Mouse (Mus musculus): ENCODE results near the gene Ehbp1. TPM values are rescaled to one million over a fixed set of nuclear protein-coding genes. Genes with fewer than 3 reads are reported as not detected.

Ehbp1 gene
- polyA plus RNA-seq, 1 experiment from 2014 or later: 10.4 TPM

- Histone ChIP-seq H3K4me3 (ENCODE audit: low read length) (no peak overlapping the region), H3K27me3 (ENCODE audit: control insufficient read depth, insufficient read depth, low read depth, low read length) (no peaks in the 10 kb centered on the region), H3K4me1 (replicated peaks; ENCODE audit: control insufficient read depth, insufficient read depth, low read length) (no peaks in the 10 kb centered on the region), H3K9me3 (ENCODE audit: control insufficient read depth, low read length) (no peaks in the 10 kb centered on the region), H3K4me2 (ENCODE audit: low read depth, low read length) (no peak overlapping the region), H3K27ac (ENCODE audit: low read length) (no peak overlapping the region), H3K9ac (ENCODE audit: low read length) (no peak overlapping the region), H3K36me3 (ENCODE audit: control insufficient read depth, insufficient read depth, low read length) (no peaks in the 10 kb centered on the region)
- ATAC-seq (ENCODE audit: low read depth): no peak
- WGBS: 81% methylated on average over 7 of the region's 7 CpGs
Observed at GRCm38 (mm10) chr11:22216941-22217340, 125.2 kb downstream of the Ehbp1 start.

- Histone ChIP-seq H3K9ac (ENCODE audit: low read length) (no peak overlapping the region), H3K4me3 (ENCODE audit: low read length) (no peak overlapping the region), H3K36me3 (ENCODE audit: control insufficient read depth, insufficient read depth, low read length) (no peaks in the 10 kb centered on the region), H3K4me1 (replicated peaks; ENCODE audit: control insufficient read depth, insufficient read depth, low read length) (no peaks in the 10 kb centered on the region), H3K27me3 (ENCODE audit: control insufficient read depth, insufficient read depth, low read depth, low read length) (no peaks in the 10 kb centered on the region), H3K27ac (ENCODE audit: low read length) (no peak overlapping the region), H3K9me3 (ENCODE audit: control insufficient read depth, low read length) (no peaks in the 10 kb centered on the region), H3K4me2 (ENCODE audit: low read depth, low read length) (no peak overlapping the region)
- WGBS: 48% methylated on average over 1 of the region's 1 CpGs
- ATAC-seq (ENCODE audit: low read depth): no peak
Observed at GRCm38 (mm10) chr11:22206611-22207010, 135.5 kb downstream of the Ehbp1 start.

GRCm38 (mm10) chr11:22206191-22206590 lies 135.9 kb downstream of the Ehbp1 start:
- no peaks in the 10 kb centered on the region for H3K27me3 ChIP-seq (ENCODE audit: control insufficient read depth, insufficient read depth, low read depth, low read length)
- H3K36me3 ChIP-seq (ENCODE audit: control insufficient read depth, insufficient read depth, low read length): no peaks in the 10 kb centered on the region
- no peaks in the 10 kb centered on the region for H3K9me3 ChIP-seq (ENCODE audit: control insufficient read depth, low read length)
- 73% methylated on average over 2 of the region's 2 CpGs for whole genome bisulfite sequencing
- no peak overlapping the region for H3K4me2 ChIP-seq (ENCODE audit: low read depth, low read length)
- no peak for ATAC-seq (ENCODE audit: low read depth)
- no peak overlapping the region for H3K27ac ChIP-seq (ENCODE audit: low read length)
- H3K4me1 ChIP-seq (replicated peaks; ENCODE audit: control insufficient read depth, insufficient read depth, low read length): no peaks in the 10 kb centered on the region
- no peak overlapping the region for H3K4me3 ChIP-seq (ENCODE audit: low read length)
- no peak overlapping the region for H3K9ac ChIP-seq (ENCODE audit: low read length)

GRCm38 (mm10) chr11:22203413-22203812 lies 138.7 kb downstream of the Ehbp1 start:
- Histone ChIP-seq H3K27me3 (ENCODE audit: control insufficient read depth, insufficient read depth, low read depth, low read length) (no peaks in the 10 kb centered on the region), H3K4me2 (ENCODE audit: low read depth, low read length) (no peak overlapping the region), H3K4me3 (ENCODE audit: low read length) (no peak overlapping the region), H3K4me1 (replicated peaks; ENCODE audit: control insufficient read depth, insufficient read depth, low read length) (no peaks in the 10 kb centered on the region), H3K36me3 (ENCODE audit: control insufficient read depth, insufficient read depth, low read length) (no peaks in the 10 kb centered on the region), H3K9me3 (ENCODE audit: control insufficient read depth, low read length) (no peaks in the 10 kb centered on the region), H3K9ac (ENCODE audit: low read length) (no peak overlapping the region), H3K27ac (ENCODE audit: low read length) (no peak overlapping the region)
- WGBS: 81% methylated on average over 5 of the region's 5 CpGs
- ATAC-seq (ENCODE audit: low read depth): no peak

- Histone ChIP-seq H3K27me3 (ENCODE audit: control insufficient read depth, insufficient read depth, low read depth, low read length) (no peaks in the 10 kb centered on the region), H3K4me2 (ENCODE audit: low read depth, low read length) (no peak overlapping the region), H3K27ac (ENCODE audit: low read length) (no peak overlapping the region), H3K36me3 (ENCODE audit: control insufficient read depth, insufficient read depth, low read length) (no peaks in the 10 kb centered on the region), H3K9ac (ENCODE audit: low read length) (no peak overlapping the region), H3K9me3 (ENCODE audit: control insufficient read depth, low read length) (no peaks in the 10 kb centered on the region), H3K4me1 (replicated peaks; ENCODE audit: control insufficient read depth, insufficient read depth, low read length) (peaks cover 6% of the 10 kb centered on the region; the same call in 1 of the 2 replicates), H3K4me3 (ENCODE audit: low read length) (no peak overlapping the region)
- ATAC-seq (ENCODE audit: low read depth): no peak
- WGBS: 90% methylated on average over 8 of the region's 8 CpGs
Observed at GRCm38 (mm10) chr11:22201125-22201524, 141.0 kb downstream of the Ehbp1 start.

GRCm38 (mm10) chr11:22199881-22200280 lies 142.2 kb downstream of the Ehbp1 start:
- H3K9ac ChIP-seq (ENCODE audit: low read length): no peak overlapping the region
- H3K36me3 ChIP-seq (ENCODE audit: control insufficient read depth, insufficient read depth, low read length): no peaks in the 10 kb centered on the region
- H3K4me1 ChIP-seq (replicated peaks; ENCODE audit: control insufficient read depth, insufficient read depth, low read length): peaks cover 6% of the 10 kb centered on the region; the same call in 1 of the 2 replicates
- no peak overlapping the region for H3K27ac ChIP-seq (ENCODE audit: low read length)
- H3K27me3 ChIP-seq (ENCODE audit: control insufficient read depth, insufficient read depth, low read depth, low read length): no peaks in the 10 kb centered on the region
- ATAC-seq (ENCODE audit: low read depth): no peak
- no peaks in the 10 kb centered on the region for H3K9me3 ChIP-seq (ENCODE audit: control insufficient read depth, low read length)
- 63% methylated on average over 3 of the region's 3 CpGs for WGBS
- H3K4me3 ChIP-seq (ENCODE audit: low read length): no peak overlapping the region
- no peak overlapping the region for H3K4me2 ChIP-seq (ENCODE audit: low read depth, low read length)

GRCm38 (mm10) chr11:22198406-22198805 lies 143.7 kb downstream of the Ehbp1 start:
- Histone ChIP-seq H3K27me3 (ENCODE audit: control insufficient read depth, insufficient read depth, low read depth, low read length) (no peaks in the 10 kb centered on the region), H3K27ac (ENCODE audit: low read length) (no peak overlapping the region), H3K9ac (ENCODE audit: low read length) (no peak overlapping the region), H3K4me1 (replicated peaks; ENCODE audit: control insufficient read depth, insufficient read depth, low read length) (peaks cover 6% of the 10 kb centered on the region; the same call in 1 of the 2 replicates), H3K36me3 (ENCODE audit: control insufficient read depth, insufficient read depth, low read length) (no peaks in the 10 kb centered on the region), H3K4me2 (ENCODE audit: low read depth, low read length) (peak overlapping the region; percentile 29; the same call in 1 of the 2 replicates), H3K9me3 (ENCODE audit: control insufficient read depth, low read length) (no peaks in the 10 kb centered on the region), H3K4me3 (ENCODE audit: low read length) (no peak overlapping the region)
- WGBS: 28% methylated on average over 6 of the region's 6 CpGs
- ATAC-seq (ENCODE audit: low read depth): no peak

GRCm38 (mm10) chr11:22197935-22198334 lies 144.2 kb downstream of the Ehbp1 start:
- Histone ChIP-seq H3K36me3 (ENCODE audit: control insufficient read depth, insufficient read depth, low read length) (no peaks in the 10 kb centered on the region), H3K9ac (ENCODE audit: low read length) (no peak overlapping the region), H3K27ac (ENCODE audit: low read length) (no peak overlapping the region; the same call in 1 of the 2 replicates), H3K27me3 (ENCODE audit: control insufficient read depth, insufficient read depth, low read depth, low read length) (no peaks in the 10 kb centered on the region), H3K4me2 (ENCODE audit: low read depth, low read length) (peak overlapping the region; percentile 29; the same call in 1 of the 2 replicates), H3K4me1 (replicated peaks; ENCODE audit: control insufficient read depth, insufficient read depth, low read length) (peaks cover 6% of the 10 kb centered on the region; the same call in 1 of the 2 replicates), H3K4me3 (ENCODE audit: low read length) (no peak overlapping the region), H3K9me3 (ENCODE audit: control insufficient read depth, low read length) (no peaks in the 10 kb centered on the region)
- WGBS: 62% methylated on average over 6 of the region's 6 CpGs
- ATAC-seq (ENCODE audit: low read depth): no peak

GRCm38 (mm10) chr11:22196776-22197175 lies 145.3 kb downstream of the Ehbp1 start:
- Histone ChIP-seq H3K9ac (ENCODE audit: low read length) (no peak overlapping the region), H3K4me1 (replicated peaks; ENCODE audit: control insufficient read depth, insufficient read depth, low read length) (peaks cover 6% of the 10 kb centered on the region; the same call in 1 of the 2 replicates), H3K9me3 (ENCODE audit: control insufficient read depth, low read length) (no peaks in the 10 kb centered on the region), H3K4me3 (ENCODE audit: low read length) (no peak overlapping the region), H3K4me2 (ENCODE audit: low read depth, low read length) (no peak overlapping the region), H3K36me3 (ENCODE audit: control insufficient read depth, insufficient read depth, low read length) (no peaks in the 10 kb centered on the region), H3K27me3 (ENCODE audit: control insufficient read depth, insufficient read depth, low read depth, low read length) (no peaks in the 10 kb centered on the region), H3K27ac (ENCODE audit: low read length) (no peak overlapping the region)
- 63% methylated on average over 4 of the region's 4 CpGs for WGBS
- no peak for ATAC-seq (ENCODE audit: low read depth)

GRCm38 (mm10) chr11:22194607-22195006 lies 147.5 kb downstream of the Ehbp1 start:
- Histone ChIP-seq H3K36me3 (ENCODE audit: control insufficient read depth, insufficient read depth, low read length) (no peaks in the 10 kb centered on the region), H3K27ac (ENCODE audit: low read length) (no peak overlapping the region), H3K9ac (ENCODE audit: low read length) (no peak overlapping the region), H3K4me1 (replicated peaks; ENCODE audit: control insufficient read depth, insufficient read depth, low read length) (peaks cover 9% of the 10 kb centered on the region), H3K4me3 (ENCODE audit: low read length) (no peak overlapping the region), H3K27me3 (ENCODE audit: control insufficient read depth, insufficient read depth, low read depth, low read length) (no peaks in the 10 kb centered on the region), H3K4me2 (ENCODE audit: low read depth, low read length) (no peak overlapping the region), H3K9me3 (ENCODE audit: control insufficient read depth, low read length) (no peaks in the 10 kb centered on the region)
- ATAC-seq (ENCODE audit: low read depth): no peak
- WGBS: 65% methylated on average over 3 of the region's 3 CpGs
